Mouse (Mus musculus) fibroblast of lung, adult 2 months (primary cell): ENCODE data around the gene Sept12.

Source experiments
- DNase-seq: peaks from one replicate; pipeline ENCODE4 v3.0.0-alpha.2; 2011; ENCODE audit warnings: low read depth

The Sept12 gene

DNA sequence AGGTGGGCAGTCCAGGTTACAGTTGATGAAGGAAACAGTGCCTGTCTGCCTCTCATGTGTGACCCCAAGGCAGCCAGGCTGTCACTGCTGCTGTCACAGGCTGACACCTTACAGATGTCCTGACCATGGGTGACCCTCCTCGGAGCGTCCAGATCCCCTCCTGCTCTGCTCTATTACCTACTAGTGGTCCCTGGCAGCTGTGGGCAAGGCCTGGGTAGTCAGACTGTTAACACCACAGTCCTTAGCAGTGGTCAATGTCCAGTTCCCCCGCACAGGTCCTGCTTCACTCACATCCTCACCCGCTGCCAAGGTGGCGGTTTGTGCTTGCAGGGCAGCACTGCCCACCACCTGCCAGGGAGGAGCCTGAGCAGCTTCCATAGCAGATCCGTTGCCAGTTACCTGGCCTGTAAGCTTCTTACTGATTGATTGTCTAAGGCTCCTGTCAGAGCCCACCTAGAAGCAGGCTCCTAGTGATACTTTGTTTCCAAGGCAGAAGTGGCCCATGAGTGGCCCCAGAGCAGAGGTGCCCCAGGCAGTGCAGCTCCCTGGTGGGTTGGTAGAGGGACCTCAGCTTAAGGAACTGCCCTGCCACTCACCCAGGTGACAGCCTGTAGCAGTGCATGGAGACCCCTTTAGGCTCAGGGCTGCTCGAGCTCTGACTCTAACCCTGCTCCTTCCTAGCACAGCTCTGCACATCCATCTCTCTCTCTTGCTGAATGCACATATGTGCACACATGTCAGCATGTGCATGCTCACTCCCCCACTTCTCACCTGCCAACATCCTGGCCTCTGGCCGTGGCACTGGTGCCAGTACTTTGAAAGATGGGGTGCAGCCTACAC is 60.1 kb downstream of the Sept12 start:
- no peak for DNase-seq
